Mouse (Mus musculus) left cerebral cortex, adult 11 months (tissue): ENCODE data around the gene Sync.

Source experiments
- DNase-seq: peaks from one replicate; pipeline ENCODE4 v3.0.0; 2022; ENCODE audit warnings: low spot score

The Sync gene

GRCm38 (mm10) chr4:129304306-129304705 lies 16.9 kb downstream of the Sync start:
- DNase-seq = no peak

DNA sequence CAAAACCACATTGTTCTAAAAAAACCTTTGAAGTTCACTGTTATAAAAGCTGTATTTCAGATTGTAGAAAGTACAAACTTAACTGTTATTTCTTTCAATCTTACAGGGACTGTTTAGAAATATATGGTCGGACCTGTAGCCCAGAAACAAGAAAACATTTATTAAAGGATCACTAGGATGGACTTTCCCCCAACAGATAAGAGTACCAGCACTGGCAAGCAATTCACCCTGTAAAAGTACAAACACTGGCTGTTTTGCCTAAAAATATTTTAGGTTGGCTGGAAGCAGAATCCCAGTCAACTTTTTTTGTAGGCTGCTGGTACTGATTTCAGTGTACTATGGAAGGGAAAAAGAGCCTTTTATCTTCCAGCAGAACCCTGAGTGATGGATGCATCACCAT lies 20.5 kb downstream of the Sync start:
- DNase-seq = no peak

GRCm38 (mm10) chr4:129313886-129314285 lies 26.5 kb downstream of the Sync start:
- DNase-seq = no peak

DNA sequence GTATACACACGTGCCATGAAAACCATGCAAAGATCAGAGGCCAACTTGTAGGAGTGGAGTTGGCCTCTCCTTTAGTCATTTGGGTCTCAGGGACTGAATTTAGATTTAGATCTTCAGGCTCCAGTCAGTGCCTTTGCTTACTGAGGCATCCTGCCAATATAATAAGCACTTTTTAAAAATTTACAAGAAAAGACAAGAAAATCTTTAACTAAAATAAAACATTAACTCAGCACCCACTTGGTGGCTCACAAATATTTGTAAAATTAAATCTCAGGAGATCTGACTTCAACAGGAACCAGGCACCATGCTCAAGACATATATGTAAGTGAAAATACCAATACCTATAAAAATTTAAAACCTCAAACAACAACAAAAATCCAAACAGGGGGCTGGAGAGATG lies 33.5 kb downstream of the Sync start:
- DNase-seq = no peak

GRCm38 (mm10) chr4:129322042-129322441 lies 34.6 kb downstream of the Sync start:
- no peak for DNase-seq

DNA sequence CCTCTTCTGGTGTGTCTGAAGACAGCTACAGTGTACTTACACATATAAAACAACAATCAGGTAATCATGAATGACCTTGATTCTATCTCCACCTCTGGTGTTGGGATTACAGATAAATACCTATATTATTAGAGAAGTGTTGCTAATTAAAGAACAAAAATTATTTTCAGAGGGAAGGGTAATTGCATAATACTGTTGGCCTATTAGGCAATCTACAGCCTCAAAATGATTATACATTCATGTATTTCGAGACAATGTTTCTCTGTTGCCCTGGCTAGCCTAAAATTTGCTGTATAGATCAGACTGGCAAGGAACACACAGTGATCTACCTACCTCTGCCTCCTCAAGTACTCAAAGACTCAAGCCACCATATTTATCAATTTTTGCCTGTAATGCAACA lies 36.1 kb downstream of the Sync start:
- no peak for DNase-seq

GRCm38 (mm10) chr4:129324756-129325155 lies 37.3 kb downstream of the Sync start:
- DNase-seq = no peak

DNA sequence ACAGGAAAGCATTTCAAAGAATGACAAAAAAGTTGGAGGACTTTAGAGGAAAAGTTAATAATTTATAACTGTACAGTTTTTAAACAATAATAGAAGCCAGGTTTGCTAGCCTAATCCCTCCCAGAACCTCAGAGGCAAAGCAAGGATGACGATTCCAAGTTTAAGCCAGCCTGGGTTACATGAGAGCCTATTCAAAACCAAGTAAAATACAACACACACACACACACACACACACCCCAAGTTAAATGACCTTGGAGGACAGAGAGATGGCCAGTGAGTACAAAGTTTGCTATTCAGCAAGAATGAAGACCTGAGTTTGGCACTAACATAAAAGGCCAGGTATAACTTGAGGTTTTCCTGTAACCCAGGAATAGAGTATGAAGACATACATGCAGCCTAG lies 38.8 kb downstream of the Sync start:
- DNase-seq = no peak

DNA sequence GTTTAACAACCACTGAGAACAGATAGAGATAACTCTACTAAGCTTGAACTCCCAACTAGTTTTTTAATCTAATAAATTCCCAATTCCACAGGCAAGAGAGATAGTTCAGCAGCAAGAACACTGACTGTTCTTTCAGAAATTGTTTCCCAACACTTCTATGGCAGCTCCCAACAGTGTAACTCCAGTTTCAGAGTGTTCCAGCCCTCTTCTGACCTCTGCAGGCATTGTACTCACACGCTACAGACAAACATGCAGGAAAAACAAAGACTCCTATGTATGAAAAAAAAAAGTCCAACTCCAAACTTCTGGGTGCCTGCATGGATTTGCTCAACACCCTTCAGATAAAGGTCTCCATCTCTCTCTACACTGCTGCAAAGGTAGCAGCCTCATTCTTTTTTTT lies 45.4 kb downstream of the Sync start:
- no peak for DNase-seq

DNA sequence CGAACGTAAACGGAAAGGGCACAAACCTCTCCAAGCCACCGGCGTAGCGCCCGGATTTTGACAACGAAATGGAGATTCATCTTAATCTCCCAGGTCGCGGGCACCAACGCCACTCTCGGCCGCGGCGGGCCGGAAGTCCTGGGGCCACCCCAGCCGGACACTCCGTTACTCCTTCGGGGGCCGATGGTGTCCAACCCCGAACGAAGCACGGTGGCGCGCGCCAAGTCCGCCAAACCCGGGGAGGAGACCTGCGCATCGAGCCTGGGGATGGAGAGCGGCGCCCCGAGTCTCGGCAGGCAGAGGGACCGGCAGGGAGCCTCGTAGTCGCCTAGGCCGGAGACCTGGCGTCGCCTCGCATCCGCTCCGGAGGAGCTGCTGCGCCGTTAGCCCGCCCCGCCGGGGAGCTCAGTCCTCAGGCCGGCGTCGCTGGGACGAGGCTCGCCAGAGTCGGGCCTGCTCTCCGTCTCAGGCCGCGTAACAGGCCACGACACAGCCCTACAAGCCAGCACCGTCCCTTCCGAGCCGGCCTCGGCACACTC lies 47.3 kb downstream of the Sync start:
- DNase-seq = no peak

DNA sequence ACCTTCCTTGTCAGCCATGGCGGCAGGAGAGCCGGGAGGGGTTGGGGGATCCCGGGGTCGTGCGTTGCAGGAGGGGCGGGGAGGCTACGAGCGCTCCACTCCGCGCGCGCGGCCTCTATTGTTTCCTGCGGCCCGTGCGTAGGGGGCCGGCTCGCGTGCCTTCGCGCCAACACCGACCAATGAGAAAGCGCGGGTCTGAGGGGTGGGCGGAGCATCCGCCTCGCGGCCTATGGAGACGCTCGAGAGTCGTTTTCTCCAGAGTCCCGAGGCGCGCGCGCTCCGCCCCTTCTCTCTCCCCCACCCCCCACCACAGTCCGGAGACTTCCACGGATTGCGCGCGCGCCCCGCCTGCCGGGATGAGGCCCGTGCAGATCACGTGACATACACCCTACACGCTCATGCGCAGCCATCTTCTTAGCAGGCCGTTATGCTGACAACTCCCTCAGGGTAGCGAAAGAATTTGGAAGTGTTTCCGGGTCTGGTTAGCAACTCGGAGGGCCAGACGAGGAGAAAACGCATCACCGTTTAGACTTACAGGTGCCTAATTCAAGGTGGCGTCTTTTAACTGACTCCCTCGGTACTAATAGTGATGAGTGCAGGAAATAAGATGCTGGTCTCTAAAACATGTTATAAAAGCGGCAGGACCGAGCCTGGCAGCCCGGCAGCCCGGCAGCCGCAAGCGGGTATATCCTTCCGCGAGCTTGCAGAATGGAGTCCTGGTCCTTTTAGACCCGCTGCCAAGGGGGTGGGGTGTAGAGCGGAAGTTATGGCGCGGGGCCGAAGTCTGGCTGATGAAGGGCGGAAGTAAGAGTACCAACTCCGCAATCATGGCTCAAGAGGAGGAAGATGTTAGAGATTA lies 48.0 kb downstream of the Sync start, which contains the start of the genes Rbbp4 and Zbtb8os:
Rbbp4 (minus strand) TSS at position 155 of the 859 bp plus-strand sequence.
Zbtb8os (plus strand) TSS at position 480 of the 859 bp plus-strand sequence.
- peak; percentile 96 for DNase-seq

GRCm38 (mm10) chr4:129336291-129336690 lies 48.9 kb downstream of the Sync start:
- no peak for DNase-seq

GRCm38 (mm10) chr4:129339743-129340142 lies 52.3 kb downstream of the Sync start:
- no peak for DNase-seq

- no peak for DNase-seq
Measured at GRCm38 (mm10) chr4:129341888-129342287, 54.5 kb downstream of the Sync start.

DNA sequence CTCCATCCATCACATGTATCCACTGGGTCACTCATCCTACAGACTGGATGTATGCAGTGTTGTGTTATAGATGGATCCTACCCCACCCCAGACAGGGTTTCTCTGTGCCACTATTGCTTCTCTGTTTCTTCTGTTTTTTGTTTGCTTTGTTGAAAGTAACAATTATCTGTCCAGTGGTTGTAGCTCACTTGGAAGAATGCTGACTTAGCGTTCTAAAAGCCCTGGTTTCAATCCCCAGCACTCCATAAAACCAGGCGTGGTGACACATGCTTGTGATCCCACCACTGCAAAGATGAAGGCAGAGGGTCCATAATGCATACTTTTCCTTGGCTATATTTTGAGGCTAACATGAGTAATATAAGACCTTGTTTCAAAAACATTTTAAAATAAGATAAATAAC lies 55.3 kb downstream of the Sync start:
- DNase-seq = no peak

GRCm38 (mm10) chr4:129346481-129347154 lies 59.2 kb downstream of the Sync start:
- peak; percentile 45 for DNase-seq

DNA sequence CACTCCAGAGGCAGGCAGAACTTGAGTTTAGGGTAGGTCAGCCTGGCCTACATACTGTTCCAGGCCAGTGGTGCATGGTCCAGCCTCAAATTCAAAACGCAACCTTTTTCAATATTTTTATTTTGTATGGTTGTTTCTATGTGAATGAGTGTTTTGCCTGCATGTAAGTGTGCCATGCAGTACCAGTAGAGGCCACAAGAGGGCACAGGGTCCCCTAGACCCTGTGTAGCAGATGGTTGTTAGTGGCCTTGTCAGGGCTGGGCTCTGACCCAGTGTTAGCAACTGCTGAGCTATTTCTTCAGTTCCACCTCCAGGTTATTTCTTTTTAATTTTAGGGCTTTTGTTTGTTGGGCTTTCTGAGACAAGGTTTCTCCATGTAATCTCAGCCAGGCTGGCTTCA lies 63.2 kb downstream of the Sync start:
- no peak for DNase-seq

DNA sequence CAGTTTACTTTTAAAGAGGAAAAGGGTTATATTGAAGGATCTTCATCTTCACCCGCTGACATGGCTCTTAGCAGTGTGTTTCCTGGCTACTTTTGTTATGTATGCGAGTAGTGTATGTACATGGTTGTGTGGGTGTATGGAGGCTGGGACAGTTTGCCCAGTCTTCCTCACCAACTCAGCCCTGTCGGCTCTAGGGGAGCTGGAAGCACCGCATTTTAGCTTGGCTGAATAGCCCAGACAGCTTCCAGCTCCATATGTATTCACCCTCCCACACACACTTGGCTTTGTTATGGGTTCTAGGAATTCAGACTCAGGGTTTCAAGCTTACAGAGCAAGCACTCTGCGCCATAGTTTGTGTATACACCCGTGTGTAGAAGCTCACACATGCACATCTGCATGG lies 63.7 kb downstream of the Sync start:
- DNase-seq = peak; percentile 46

GRCm38 (mm10) chr4:129353176-129353575 lies 65.8 kb downstream of the Sync start:
- DNase-seq = no peak

DNA sequence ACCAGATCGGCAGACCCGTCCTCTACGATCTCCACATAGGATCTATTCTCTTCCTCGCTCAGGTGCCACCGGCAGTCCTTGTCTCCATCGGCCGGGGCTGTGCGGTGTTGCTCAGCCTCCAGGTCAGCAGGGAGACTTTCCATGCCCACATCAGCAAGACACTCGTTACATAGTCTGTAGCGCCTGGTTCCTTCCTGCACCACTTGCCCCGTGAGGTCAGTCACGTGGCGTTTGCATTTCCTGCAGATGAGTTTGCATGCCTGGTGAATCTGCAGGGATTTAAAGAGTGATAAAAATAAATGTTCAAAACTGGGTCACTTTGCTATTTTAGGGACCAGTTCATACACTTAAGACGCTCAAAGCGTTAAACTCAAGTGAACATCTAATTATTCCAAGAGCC lies 66.8 kb downstream of the Sync start:
- no peak for DNase-seq

DNA sequence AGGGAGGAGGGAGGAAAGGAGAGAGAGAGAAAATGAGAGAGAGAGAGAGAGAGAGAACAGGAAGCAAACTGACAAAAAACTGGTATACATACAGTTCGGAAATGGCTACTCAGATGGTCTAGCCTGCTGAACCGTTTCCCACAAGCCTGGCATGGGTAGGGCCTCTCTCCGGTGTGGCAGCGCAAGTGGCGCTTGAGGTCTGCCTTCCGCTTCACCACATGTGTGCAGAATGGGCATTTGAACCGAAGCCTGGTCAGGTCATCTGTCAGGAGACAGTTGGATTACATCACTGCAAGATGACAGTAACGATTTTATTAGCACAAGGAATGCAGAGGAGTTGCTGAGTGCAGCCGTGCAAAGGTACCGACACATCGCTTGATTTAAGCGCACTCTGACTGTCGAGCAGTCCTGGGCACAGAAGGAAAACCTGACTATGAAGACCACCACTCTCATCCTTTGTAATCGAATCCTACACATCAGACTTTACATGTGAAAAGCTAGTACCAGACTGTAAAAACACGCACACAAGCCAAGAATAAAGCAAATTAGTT lies 70.3 kb downstream of the Sync start:
- no peak for DNase-seq
